Mouse (Mus musculus) MEL (cell line): ENCODE results near the gene Tmem132c.

Source experiments
- BHLHE40 ChIP-seq: IDR thresholded peaks from 2 replicates; pipeline ENCODE4 v1.6.1; 2012; ENCODE audit warnings: low read depth, mild to moderate bottlenecking, inconsistent platforms, low read length, improper control_type of control experiment, borderline replicate concordance
- E2F4 ChIP-seq: IDR thresholded peaks from 2 replicates; pipeline ENCODE4 v1.6.1; 2011; ENCODE audit warnings: low read depth, low read length, improper control_type of control experiment, borderline replicate concordance
- HCFC1 ChIP-seq: IDR thresholded peaks from 2 replicates; pipeline ENCODE4 v1.6.1; 2012; ENCODE audit warnings: low read depth, mild to moderate bottlenecking, inconsistent platforms, low read length, improper control_type of control experiment, moderate library complexity

- TF ChIP-seq E2F4 (no peak), BHLHE40 (no peak), HCFC1 (no peak)
Observed at GRCm38 (mm10) chr5:127339016-127339435, 97.4 kb downstream of the Tmem132c start.
